Mouse (Mus musculus) kidney, postnatal 25 days (tissue): ENCODE data around the gene Abhd18.
"Not testable (repeated sequence)": the region's sequence is repeated elsewhere in the genome, so short reads cannot be mapped to it uniquely, and the experiment has no call there.

Experiments
- DNase-seq, 2 experiments: peaks; one replicate each; pipeline ENCODE4 v3.0.0; 2021; ENCODE audit warnings: mixed read lengths in 2 of 2

The Abhd18 gene

DNA sequence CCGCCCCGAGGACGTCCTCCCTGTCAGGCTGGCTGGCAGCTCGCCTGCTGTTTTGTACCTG lies at the start of gene Abhd18:
Gene Abhd18, plus strand, starts transcription at position 14 of the 61 bp plus-strand sequence.
- DNase-seq = not testable (repeated sequence)

DNA sequence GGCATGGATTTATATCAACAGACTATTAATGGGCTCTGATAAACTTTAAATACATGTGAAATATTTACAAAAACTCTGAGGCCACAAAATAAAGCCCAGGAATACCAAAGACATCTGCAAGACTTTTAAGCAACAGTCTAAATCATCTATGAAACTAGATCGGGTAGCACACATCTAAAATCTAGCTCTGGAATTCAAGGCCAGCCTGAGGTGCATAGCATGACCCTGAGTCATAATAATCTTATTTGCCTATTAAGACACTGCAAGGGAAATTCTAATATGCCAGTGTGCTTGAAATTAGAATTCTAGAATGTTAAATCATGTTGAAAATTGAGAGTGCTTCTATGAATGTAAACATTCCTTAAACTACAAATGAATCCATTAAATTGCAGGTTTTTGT lies 48.7 kb upstream of the Abhd18 start:
- DNase-seq = no peak

DNA sequence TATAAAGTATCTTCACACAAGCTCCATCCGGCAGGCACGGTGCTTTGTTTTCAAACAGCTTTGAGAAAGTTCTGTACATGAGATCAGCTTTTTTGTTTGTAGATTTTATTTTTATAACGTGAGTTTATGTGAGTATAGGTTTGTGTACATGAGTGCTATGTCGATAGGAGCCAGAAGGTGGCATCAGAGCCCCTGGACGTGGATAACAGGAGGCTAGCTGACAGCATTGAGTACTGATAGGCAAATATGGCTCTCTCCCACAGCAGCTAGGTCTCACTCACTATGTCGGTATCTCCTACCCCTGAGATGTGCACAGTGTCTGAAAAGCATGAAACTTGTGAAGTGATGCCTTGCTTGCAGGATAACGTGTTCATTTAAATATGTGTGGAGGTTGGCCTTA lies 48.3 kb upstream of the Abhd18 start:
- DNase-seq = peak; percentile 59 to 74

DNA sequence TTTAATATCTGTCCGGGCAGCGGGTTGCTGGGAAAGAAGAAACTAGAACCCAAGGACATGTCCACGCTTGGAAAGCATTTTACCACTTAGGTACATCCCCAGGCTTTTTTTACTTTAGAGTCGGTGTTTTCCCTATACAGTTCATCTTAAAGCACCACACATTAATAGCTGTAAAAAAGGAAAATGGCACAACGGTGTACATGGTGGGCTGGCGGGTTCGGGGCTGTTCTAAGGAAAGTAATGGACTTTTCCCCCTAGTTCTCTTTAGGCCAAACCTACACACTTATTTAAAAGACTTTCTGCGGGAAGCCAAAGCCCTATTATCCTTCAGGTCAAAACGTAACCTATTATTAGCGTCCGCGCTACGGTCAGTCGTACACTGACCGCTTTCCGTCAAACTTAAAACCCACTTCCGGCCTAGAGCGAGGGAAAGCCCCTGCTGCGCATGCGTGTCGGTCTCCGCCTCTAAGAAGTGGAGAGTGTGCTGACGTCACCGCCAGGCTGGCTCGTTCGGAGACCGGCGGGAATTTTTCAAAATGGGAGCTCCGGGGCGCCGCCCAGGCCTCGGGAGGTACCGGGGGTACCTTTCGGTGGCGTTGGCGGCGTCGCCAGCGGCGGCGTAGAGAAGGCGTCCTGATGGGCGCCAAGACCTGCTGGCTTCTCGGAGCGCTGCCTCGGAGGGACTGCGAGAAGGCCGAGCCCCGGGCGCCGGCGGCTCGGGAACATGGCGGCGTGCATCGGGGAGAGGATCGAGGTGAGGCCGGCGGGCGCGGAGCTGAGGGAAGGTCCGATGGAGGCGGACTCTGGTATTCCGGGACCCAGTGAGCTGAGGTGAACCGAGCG lies 47.0 kb upstream of the Abhd18 start, which contains the start of gene Plk4:
Gene Plk4, plus strand, starts transcription at position 490 of the 843 bp plus-strand sequence.
- peak; percentile 98 to 100 for DNase-seq

DNA sequence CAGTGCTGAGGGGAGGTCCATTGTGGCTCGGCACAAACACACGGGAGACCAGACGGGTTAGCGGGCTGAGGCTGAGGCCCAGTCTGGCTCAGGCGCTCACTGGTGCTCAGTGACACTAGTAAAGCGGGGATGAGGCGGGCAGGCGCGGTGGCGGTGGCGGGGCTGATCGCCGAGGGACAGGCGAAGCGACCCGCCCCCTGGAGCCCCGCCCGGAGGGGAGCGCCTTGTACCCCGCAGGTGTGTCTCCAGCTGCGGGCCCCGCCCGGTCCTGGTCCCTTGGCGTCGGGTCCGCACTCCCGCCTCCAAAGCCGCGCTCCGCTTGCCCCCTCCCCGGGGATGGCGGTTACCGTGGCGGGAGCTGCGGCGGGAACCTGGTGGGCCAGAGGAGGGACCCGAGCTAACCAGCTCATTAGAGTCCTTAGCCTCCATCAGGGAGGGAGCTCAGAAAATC lies 46.4 kb upstream of the Abhd18 start:
- DNase-seq = peak; percentile 23 to 68

DNA sequence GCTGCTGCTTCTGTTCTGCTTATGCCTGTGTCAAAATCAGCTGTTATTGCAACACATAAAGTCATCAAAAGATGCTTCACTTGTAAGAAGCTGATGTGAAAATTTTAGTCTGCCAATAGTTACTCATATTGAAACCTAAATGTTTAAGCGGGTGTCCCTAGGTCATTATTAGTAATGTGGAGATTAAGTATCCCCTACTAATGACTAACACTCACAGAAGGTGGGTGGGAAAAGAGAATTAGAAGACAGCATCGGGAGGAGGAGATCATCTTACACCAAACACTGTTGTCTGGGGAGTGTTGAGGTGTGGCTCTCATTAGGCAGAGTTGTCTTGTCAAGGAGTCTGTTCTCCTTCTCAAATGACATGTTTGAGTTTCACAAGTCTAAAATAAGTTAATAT lies 39.9 kb upstream of the Abhd18 start:
- no peak for DNase-seq

DNA sequence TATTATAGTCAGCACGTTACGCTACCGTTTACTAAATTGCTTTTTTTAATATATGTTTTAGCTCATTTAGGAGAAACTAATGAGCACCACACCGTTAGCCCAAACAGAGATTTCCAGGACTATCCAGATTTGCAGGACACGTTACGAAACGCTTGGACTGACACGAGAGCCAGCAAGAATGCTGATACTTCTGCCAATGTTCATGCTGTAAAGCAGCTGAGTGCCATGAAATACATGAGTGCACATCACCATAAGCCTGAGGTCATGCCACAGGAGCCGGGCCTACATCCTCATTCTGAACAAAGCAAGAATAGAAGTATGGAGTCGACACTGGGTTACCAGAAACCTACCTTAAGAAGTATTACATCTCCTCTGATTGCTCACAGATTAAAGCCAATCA lies 38.1 kb upstream of the Abhd18 start:
- DNase-seq = no peak

DNA sequence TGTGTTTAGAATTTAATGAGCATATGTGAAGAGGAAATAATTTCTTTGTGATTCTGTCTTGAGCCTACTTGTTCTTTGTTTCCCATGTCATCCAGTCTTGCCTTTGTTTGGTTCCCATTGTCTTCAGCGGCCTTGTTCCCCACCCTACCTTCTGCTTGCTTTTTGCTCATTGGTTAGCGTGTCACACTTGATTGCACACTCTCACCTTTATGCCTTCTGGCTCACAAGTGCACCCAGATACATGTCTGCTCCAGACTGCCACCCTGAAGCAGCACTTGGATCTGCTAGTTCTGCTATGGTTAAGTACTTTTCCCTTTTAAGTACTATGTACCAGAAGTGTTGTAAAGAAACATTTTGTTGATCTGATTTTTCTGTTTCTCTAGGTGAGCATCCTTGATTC lies 36.9 kb upstream of the Abhd18 start:
- no peak for DNase-seq

DNA sequence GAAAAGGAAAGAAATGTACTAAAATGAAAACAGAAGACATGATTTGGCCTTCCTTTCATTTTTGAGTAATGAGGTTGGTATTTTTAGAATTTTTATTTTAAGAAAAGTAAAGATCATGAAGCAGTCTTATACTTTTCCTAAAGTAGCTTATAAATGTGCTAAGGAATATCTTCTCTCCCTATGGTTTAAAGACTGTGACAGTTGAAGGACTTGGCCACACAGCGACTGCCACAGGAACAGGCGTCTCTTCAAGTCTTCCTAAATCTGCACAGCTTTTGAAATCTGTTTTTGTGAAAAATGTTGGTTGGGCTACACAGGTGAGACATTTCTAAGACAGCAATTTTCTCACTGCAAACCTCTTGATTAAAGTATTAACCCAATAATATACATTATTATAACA lies 33.5 kb upstream of the Abhd18 start:
- no peak for DNase-seq

DNA sequence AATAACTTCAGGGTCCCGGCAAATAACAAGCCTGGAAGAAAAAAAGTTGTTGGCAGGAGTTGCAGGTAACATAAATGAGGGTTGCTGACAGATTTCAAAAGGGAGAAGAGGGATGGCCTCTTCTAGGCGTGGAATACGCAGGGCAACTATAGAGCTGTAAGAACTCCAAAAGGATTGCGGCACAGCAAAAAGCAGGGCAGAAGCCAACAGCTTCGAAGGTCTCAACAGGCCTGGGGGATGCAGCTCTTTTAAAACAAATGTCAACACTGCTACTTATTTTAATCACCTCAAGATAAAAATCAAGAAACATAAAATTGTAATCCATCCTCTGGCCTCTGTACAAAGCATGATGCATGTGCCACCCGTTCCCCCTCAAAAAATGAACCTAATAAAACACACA lies 1.2 kb upstream of the Abhd18 start:
- not testable (repeated sequence) for DNase-seq

DNA sequence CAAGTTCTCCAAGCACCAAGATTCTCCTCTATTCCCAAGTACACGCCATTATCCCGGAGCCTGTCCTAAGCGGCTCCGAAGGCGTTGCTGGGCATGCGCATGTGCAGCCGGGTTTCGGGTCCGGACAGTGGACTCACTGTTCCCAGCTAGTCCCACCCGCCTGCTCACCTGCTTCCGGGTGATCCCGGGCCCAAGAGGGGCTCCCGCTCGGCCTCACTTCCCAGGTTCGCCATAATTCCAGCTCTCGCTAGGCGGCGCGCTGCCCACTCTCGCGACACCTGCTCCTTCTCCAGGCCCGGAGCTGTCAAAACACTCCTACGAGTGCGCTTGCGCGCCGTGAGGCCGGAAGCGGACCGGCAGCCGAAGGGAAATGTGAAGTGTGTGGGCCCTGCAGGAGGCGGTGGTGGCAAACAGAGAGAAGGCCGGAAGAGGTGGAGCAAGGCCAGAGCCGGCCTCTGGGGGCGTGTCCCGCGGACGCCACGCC lies 255 bp upstream of the Abhd18 start, which contains the start of gene Mfsd8:
Gene Mfsd8, minus strand, starts transcription at position 414 of the 484 bp plus-strand sequence.
- peak; percentile 95 to 99 for DNase-seq

DNA sequence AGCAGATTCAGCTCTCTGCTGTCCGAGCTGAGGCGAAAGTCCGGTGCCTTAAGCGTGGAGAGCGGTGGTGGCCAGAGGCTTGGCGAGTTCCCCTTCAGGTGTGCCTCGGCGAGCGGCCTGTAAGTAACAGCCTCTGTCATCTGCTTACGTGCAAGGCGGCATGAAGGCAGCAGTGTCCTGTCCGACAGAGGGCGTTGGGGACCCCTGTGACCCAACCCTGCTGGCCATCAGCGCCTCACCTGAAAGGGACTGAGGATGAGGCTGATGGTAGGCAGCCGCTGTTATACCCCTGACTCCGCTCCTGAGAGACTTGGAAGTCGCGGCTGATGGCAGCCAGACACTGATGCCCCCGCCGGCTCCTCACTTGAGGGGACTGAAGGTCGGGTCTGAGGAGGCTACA lies 248 bp downstream of the Abhd18 start:
- peak; percentile 57 to 77 for DNase-seq

DNA sequence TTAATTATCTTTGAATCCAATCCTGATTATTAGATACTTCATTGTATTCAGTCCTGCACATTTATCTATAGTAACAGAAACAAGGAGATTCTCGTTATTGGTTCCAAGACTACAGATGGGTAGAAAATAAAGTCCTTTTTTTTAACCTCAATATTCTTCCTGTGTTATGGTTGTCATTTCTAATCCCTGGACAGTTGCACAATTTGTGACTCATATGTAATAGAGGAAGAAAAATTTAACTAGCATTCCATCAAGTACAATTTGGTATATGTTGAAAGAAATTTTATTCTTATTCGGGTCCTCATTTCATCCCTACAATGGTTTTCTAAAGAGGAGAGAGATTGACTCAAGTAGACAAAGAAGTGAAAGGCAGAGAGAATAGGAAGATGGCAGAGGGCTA lies 1.2 kb downstream of the Abhd18 start:
- DNase-seq = not testable (repeated sequence)

DNA sequence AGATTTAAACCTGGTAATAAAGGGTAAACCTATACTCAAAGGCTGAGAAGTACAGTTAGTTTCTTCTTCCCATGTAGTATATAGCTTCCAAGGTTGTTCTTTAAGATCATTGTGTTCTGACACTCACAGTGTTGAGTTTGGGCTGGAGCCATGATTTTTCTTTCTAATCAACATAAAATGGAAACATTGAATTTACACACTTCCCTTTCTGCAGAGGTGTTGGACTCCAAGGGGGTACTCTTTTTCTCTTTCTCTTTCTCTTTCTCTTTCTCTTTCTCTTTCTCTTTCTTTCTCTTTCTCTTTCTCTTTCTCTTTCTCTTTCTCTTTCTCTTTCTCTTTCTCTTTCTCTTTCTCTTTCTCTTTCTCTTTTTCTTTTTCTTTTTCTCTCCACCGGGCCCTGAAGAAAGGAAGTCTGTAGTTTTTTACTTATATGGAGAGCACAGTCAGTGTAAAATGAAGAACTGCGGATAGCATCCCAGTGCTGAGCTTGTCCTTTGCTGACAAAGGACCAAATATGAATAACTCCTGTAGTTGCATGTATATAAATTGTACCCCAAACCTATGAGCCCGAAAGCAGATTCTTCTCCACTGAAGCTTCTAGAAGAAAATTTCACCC lies 6.5 kb downstream of the Abhd18 start:
- DNase-seq = not testable (repeated sequence)

DNA sequence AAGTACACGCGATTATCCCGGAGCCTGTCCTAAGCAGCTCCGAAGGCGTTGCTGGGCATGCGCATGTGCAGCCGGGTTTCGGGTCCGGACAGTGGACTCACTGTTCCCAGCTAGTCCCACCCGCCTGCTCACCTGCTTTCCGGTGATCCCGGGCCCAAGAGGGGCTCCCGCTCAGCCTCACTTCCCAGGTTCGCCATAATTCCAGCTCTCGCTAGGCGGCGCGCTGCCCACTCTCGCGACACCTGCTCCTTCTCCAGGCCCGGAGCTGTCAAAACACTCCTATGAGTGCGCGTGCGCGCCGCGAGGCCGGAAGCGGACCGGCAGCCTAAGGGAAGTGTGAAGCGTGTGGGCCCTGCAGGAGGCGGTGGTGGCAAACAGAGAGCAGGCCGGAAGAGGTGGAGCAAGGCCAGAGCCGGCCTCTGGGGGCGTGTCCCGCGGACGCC lies 47.1 kb downstream of the Abhd18 start:
- peak; percentile 98 to 100 for DNase-seq

DNA sequence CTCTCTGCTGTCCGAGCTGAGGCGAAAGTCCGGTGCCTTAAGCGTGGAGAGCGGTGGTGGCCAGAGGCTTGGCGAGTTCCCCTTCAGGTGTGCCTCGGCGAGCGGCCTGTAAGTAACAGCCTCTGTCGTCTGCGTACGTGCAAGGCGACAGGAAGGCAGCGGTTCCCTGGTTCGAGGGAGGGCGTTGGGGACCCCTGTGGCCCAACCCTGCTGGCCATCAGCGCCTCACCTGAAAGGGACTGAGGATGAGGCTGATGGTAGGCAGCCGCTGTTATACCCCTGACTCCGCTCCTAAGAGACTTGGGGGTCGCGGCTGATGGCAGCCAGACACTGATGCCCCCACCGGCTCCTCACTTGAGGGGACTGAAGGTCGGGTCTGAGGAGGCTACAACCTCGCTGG lies 47.6 kb downstream of the Abhd18 start:
- peak; percentile 7 to 52 for DNase-seq

DNA sequence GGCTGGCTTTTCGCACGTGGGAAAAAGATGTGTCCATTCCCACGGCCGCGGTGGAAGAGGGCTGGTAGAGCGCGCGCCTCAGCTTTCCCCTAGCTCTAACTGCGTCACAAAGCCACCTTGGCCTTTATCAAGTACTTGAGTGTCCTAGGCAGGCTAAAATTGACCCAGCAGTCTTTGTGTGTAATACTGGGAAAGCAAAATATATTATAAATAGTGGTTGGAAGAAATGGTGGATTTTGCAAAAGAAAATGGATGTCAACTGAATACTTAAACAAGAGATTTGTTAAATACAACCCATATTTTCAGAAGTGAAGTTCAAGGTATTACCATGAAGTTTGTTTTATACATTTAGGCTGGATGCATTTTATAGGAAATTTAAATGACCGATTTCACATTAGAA lies 55.7 kb downstream of the Abhd18 start, which contains the start of gene 1700034I23Rik:
Gene 1700034I23Rik, minus strand, starts transcription at position 101 of the 400 bp plus-strand sequence.
- not testable (repeated sequence) for DNase-seq

DNA sequence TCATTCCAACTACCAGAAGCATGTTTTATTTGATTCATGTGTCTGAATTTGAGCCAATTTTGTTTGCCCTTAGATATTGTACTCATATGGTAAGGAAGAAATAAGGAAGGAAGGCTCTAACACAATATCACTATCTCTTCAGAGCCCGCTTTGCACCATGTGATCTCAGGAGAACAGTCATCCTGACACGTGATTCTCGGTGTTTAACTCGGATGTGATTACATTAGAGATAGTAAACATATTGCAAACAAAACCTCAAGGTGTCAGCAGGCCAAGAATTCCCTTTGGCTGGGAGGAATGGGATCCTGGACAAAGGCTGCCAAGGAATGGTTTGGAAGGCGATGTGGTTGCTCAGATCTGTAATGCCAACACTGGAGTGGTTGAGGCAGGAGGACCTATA lies 91.4 kb downstream of the Abhd18 start:
- no peak for DNase-seq

DNA sequence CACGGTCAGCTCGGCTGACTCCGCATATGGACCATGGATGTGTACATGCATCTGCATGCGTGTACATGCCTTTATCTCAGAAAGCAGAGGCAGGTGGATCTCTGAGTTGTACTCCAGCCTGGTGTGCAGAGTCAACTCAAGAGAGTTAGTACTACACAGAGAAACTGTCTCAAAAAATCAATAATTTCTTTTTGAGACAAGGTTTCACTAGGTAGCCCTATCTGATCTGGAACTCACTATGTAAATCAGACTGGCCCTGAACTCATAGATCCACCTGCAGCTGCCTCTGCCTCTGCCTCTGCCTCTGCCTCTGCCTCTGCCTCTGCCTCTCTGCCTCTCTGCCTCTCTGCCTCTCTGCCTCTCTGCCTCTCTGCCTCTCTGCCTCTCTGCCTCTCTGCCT lies 91.8 kb downstream of the Abhd18 start:
- no peak for DNase-seq

DNA sequence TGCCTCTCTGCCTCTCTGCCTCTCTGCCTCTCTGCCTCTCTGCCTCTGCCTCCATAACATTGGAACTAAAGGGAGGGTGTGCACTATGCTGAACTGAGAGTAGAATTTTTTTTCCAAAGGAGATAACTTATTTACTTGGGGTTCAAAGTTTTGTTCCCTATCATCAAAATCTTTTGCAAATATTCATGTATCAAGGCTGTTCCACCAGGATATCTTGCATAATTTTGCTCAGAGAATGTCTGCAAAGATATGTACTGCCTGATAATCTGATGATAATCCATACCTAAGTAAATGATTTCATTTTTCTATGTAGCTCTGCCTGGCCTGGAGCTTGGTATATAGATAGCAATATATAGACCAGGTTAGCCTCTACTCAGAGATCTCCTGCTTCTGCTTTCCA lies 92.2 kb downstream of the Abhd18 start:
- DNase-seq = no peak

DNA sequence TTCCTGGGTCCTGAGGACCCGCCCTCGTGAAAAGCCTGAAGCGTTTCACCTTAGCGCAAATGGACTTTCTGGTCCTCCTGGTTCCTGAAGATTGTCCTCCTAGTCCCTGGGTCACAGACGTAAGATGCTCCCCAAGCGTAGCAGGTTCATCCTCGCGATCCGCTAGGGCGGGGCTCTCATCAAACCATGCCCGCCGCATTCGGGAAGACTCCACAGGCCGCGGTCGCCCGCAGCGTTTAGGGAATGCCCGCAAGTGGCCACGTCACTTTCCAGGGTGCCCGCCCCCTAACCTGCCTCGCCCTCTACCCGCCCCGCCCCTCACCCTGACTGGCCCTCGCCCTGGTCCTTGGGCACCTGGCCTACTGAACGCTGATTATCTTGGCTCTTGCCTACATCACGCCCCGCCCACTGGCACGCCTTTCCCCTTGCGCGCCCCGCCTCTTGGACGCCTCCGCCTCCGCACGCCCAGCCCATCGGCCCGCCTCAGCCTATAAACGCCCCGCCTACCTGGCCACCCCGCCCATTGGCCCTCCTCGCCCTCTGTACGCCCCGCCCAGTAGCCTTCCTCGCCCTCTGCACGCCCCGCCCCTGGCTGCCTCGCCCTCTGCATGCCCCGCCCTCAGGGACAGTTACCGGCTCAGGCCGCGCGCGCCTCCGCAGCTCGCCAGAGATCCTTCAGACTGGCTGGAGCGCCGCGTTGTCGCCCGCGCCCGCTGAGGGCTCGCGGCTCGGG lies 102.6 kb downstream of the Abhd18 start, which contains the start of gene Larp1b:
Gene Larp1b, plus strand, starts transcription at position 659 of the 733 bp plus-strand sequence.
- peak; percentile 100 for DNase-seq

DNA sequence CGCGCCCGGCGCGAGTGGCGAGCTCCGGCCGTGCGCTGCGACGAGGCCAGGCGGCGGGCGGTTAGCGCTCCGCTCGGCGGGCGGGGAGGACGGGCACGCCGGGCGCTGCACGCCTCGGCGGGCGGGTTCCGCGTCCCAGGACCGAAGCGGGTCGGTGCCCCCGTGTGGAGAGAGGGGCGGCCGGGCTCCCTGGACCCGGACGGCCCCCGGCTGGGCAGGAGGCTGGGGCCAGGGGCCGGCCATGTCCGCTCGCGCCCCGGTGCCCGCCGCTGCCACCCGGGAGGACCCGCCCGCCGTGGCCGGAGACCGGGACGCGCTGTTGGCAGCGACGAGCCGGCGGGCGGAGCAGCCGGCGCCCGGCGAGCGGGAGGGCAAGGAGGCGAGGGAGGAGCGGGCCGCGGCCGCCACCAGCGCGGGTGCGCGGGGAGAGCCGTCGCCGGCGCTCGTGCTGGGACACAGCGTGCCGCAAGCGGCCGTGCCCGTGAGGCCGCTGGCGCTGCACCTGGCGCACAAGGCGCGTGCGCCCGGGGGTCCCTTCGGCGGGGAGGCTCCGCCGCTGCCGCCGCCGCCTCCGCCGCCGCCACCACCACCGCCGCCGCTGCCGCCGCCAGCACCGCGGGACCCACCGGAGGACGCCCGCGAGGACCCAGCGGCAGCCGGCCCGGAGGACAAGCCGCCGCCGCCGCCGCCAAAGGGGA lies 103.3 kb downstream of the Abhd18 start:
- peak; percentile 32 to 73 for DNase-seq
